Mouse (Mus musculus): ENCODE measurements around the gene P2rx3. TPM values are rescaled to one million over a fixed set of nuclear protein-coding genes. Genes with fewer than 3 reads are reported as not detected.

The P2rx3 gene
- total and polyA plus RNA-seq, 3 experiments, result 2.2 to 7.1 (median 3.7) TPM

GRCm38 (mm10) chr2:85068626-85069025, 31.4 kb upstream of the P2rx3 start:
- H3K9ac ChIP-seq (ENCODE audit: insufficient read depth, low read depth), result no peak overlapping the region
- dilution Hi-C loops (cut with MboI; ENCODE audit: extremely low pct_ligation_motif_present, extremely low pct_unique_long_range_greater_than_20kb, low sequenced_read_pairs) (no loop called here), in situ Hi-C loops (cut with MboI; ENCODE audit: low pct_ligation_motif_present, low pct_unique_long_range_greater_than_20kb, low sequenced_read_pairs) (no loop called here)
- no peak for TF ChIP-seq TBP (conservative IDR thresholded peaks at IDR 0.05; ENCODE audit: low read depth, low read length)
- no peak for TF ChIP-seq MXI1 (IDR thresholded peaks at IDR 0.05; ENCODE audit: low read depth, low read length)
- TF ChIP-seq MAZ (IDR thresholded peaks at IDR 0.05; ENCODE audit: low read depth, low read length), result no peak
- TF ChIP-seq MAFK (IDR thresholded peaks at IDR 0.05; ENCODE audit: insufficient replicate concordance, low read length), result no peak
- no peak for TF ChIP-seq SMC3 (IDR thresholded peaks at IDR 0.05; ENCODE audit: low read depth, low read length)
- no peak for TF ChIP-seq NELFE (IDR thresholded peaks at IDR 0.05; ENCODE audit: low read depth, low read length)
- TF ChIP-seq SIN3A (IDR thresholded peaks at IDR 0.05; ENCODE audit: low read length), result no peak
- TF ChIP-seq ETS1 (conservative IDR thresholded peaks at IDR 0.05; ENCODE audit: low read depth, low read length), result no peak
- no peak for TF ChIP-seq CHD1 (IDR thresholded peaks at IDR 0.05; ENCODE audit: low read depth, low read length)
- TF ChIP-seq JUND (conservative IDR thresholded peaks at IDR 0.05; ENCODE audit: low read depth, low read length), result no peak
- TF ChIP-seq POLR2AphosphoS2 (IDR thresholded peaks at IDR 0.05; ENCODE audit: low read depth, low read length), result no peak
- TF ChIP-seq MAX (IDR thresholded peaks at IDR 0.05; ENCODE audit: low read length), result no peak
- TF ChIP-seq TCF12 (IDR thresholded peaks at IDR 0.05; ENCODE audit: low read depth, low read length), result no peak
- no peak for TF ChIP-seq MYC (IDR thresholded peaks at IDR 0.05; ENCODE audit: low read depth, low read length)
- TF ChIP-seq MEF2A (IDR thresholded peaks at IDR 0.05; ENCODE audit: borderline replicate concordance, low read depth, low read length), result no peak
- no peak for TF ChIP-seq ZKSCAN1 (IDR thresholded peaks at IDR 0.05; ENCODE audit: borderline replicate concordance, low read depth, low read length)
- no peak for TF ChIP-seq HCFC1 (IDR thresholded peaks at IDR 0.05; ENCODE audit: low read depth, low read length)
- TF ChIP-seq CTCF (conservative IDR thresholded peaks at IDR 0.05 in 1 of 2, IDR thresholded peaks at IDR 0.05 in 1 of 2; ENCODE audit: low read depth in 2 of 2, low read length in 2 of 2), result no peak
- TF ChIP-seq BHLHE40 (IDR thresholded peaks at IDR 0.05; ENCODE audit: low read depth, low read length), result no peak
- no peak overlapping the region for H3K27ac ChIP-seq (ENCODE audit: insufficient read depth, low read depth)
- peaks cover 0 to 6% of the 10 kb centered on the region in 2 experiments for H3K36me3 ChIP-seq (replicated peaks in 1 of 2; ENCODE audit: control insufficient read depth in 1 of 2, insufficient read depth in 1 of 2, low read length in 1 of 2)
- H3K4me1 ChIP-seq (ENCODE audit: control insufficient read depth in 1 of 2, insufficient read depth in 2 of 2), result no peaks in the 10 kb centered on the region
- H3K79me2 ChIP-seq (replicated peaks; ENCODE audit: control insufficient read depth, extremely low read depth, insufficient read depth, poor library complexity, severe bottlenecking), result no peaks in the 10 kb centered on the region
- no peaks in the 10 kb centered on the region for H3K27me3 ChIP-seq (replicated peaks)
- H3K4me3 ChIP-seq (replicated peaks in 1 of 3; ENCODE audit: low read depth in 2 of 3, low read length in 2 of 3, poor library complexity in 1 of 3), result no peak overlapping the region
- no peak overlapping the region for H3K4me2 ChIP-seq (ENCODE audit: insufficient read depth, low read depth, poor library complexity, severe bottlenecking)
- no peaks in the 10 kb centered on the region for H3K9me3 ChIP-seq (replicated peaks; ENCODE audit: low read length)
- no peak for DNase-seq (ENCODE audit: extremely low read depth)

- no peak overlapping the region for H3K4me3 ChIP-seq (replicated peaks in 1 of 3; ENCODE audit: low read depth in 2 of 3, low read length in 2 of 3, poor library complexity in 1 of 3)
- H3K4me2 ChIP-seq (ENCODE audit: insufficient read depth, low read depth, poor library complexity, severe bottlenecking), result no peak overlapping the region
- H3K9ac ChIP-seq (ENCODE audit: insufficient read depth, low read depth), result no peak overlapping the region
- H3K36me3 ChIP-seq (replicated peaks in 1 of 2; ENCODE audit: control insufficient read depth in 1 of 2, insufficient read depth in 1 of 2, low read length in 1 of 2), result peaks cover 0 to 12% of the 10 kb centered on the region in 2 experiments
- DNase-seq (ENCODE audit: extremely low read depth), result no peak
- no peaks in the 10 kb centered on the region for H3K27me3 ChIP-seq (replicated peaks)
- H3K79me2 ChIP-seq (replicated peaks; ENCODE audit: control insufficient read depth, extremely low read depth, insufficient read depth, poor library complexity, severe bottlenecking), result no peaks in the 10 kb centered on the region
- dilution Hi-C loops (cut with MboI; ENCODE audit: extremely low pct_ligation_motif_present, extremely low pct_unique_long_range_greater_than_20kb, low sequenced_read_pairs), result no loop called here
- in situ Hi-C loops (cut with MboI; ENCODE audit: low pct_ligation_motif_present, low pct_unique_long_range_greater_than_20kb, low sequenced_read_pairs), result no loop called here
- TF ChIP-seq POLR2A (IDR thresholded peaks at IDR 0.05; ENCODE audit: low read depth, low read length) (no peak), TBP (conservative IDR thresholded peaks at IDR 0.05; ENCODE audit: low read depth, low read length) (no peak), RCOR1 (conservative IDR thresholded peaks at IDR 0.05; ENCODE audit: low read depth, low read length) (no peak), ZNF384 (IDR thresholded peaks at IDR 0.05; ENCODE audit: low read depth, low read length) (no peak), CHD1 (IDR thresholded peaks at IDR 0.05; ENCODE audit: low read depth, low read length) (no peak), HCFC1 (IDR thresholded peaks at IDR 0.05; ENCODE audit: low read depth, low read length) (no peak), MXI1 (IDR thresholded peaks at IDR 0.05; ENCODE audit: low read depth, low read length) (no peak), JUN (IDR thresholded peaks at IDR 0.05; ENCODE audit: insufficient read depth, low read depth, low read length) (no peak), CHD2 (IDR thresholded peaks at IDR 0.05; ENCODE audit: low read length) (no peak), UBTF (IDR thresholded peaks at IDR 0.05; ENCODE audit: low read depth, low read length) (no peak), ELF1 (IDR thresholded peaks at IDR 0.05; ENCODE audit: low read depth, low read length) (no peak), E2F4 (IDR thresholded peaks at IDR 0.05; ENCODE audit: insufficient replicate concordance, low read depth, low read length) (no peak), RAD21 (IDR thresholded peaks at IDR 0.05; ENCODE audit: low read depth, low read length) (no peak)
- H3K27ac ChIP-seq (ENCODE audit: insufficient read depth, low read depth), result no peak overlapping the region
- H3K4me1 ChIP-seq (ENCODE audit: control insufficient read depth in 1 of 2, insufficient read depth in 2 of 2), result no peaks in the 10 kb centered on the region
- H3K9me3 ChIP-seq (replicated peaks; ENCODE audit: low read length), result no peaks in the 10 kb centered on the region
Observed at GRCm38 (mm10) chr2:85067903-85068625, 30.8 kb upstream of the P2rx3 start.
